Mouse (Mus musculus): ENCODE measurements around the gene Eaf2.

DNA sequence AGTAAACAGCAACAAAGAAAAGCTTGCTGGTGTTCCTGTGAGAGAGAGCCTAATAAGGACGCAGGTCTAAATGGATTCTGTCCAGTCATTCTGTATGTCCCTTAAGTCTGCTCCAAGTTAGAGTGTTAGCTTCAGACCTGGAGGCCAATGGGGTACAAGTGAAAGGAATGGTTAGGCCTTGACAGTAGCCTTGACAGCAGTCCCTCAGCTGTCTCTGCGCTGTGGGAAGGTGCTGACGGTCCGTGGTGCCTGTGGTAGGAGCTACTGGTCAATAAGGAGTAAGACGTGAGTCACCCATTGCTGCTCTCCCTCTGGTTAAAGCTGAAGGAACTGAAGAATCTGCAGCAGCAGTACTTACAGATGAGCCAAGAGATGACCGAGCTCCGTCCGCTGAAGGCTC lies 49.5 kb upstream of the Eaf2 start:
- TF ChIP-seq POLR2A (IDR thresholded peaks at IDR 0.05; ENCODE audit: control insufficient read depth, extremely low read depth, insufficient read depth, low read length, poor library complexity) (no peak), CTCF (IDR thresholded peaks at IDR 0.05; ENCODE audit: borderline replicate concordance, control insufficient read depth, extremely low read depth, insufficient read depth, low read length, poor library complexity) (no peak)

Measured in thymus, adult 2 months (tissue).